ENCODE assay signal across 7 mouse cellular contexts in genomic region chr2:174344003-174344655, GRCm38 (mm10). TPM values are rescaled to one million over a fixed set of nuclear protein-coding genes. Genes with fewer than 3 reads are reported as not detected.
DNase-seq lines count a peak whose midpoint lies in the region; ATAC-seq and TF ChIP-seq lines count a peak whose summit lies in the region.

No protein-coding gene starts in this region.

- WGBS in macrophage (ENCODE audit: missing documents), result 5% methylated on average over 3 of the region's 3 CpGs

- H3K79me2 ChIP-seq in macrophage (ENCODE audit: inconsistent target), result peaks cover 59% of the 10 kb centered on the region

- peak; percentile 83 for ATAC-seq in inflammation-experienced regulatory T-cells, adult 6 months

- H3K4me1 ChIP-seq in cortical plate, adult 2 months (ENCODE audit: control insufficient read depth, insufficient read depth, low read length), result peaks cover 11% of the 10 kb centered on the region

- peak overlapping the region; percentile 66 for H3K27ac ChIP-seq in cortical plate, adult 2 months (ENCODE audit: insufficient read depth, low read length)
- H3K27ac ChIP-seq in macrophage, result peak overlapping the region; percentile 80

- no peak overlapping the region for H3K4me3 ChIP-seq in cortical plate, adult 2 months (ENCODE audit: insufficient read depth, low read length)
- no peak overlapping the region for H3K4me3 ChIP-seq in macrophage (ENCODE audit: inconsistent target)

- TF ChIP-seq CTCF in cortical plate, adult 2 months (IDR thresholded peaks at IDR 0.05; ENCODE audit: extremely low read depth, insufficient read depth, low read length), result no peak

- H3K36me3 ChIP-seq in macrophage (ENCODE audit: inconsistent target), result peaks cover 19% of the 10 kb centered on the region

- DNase-seq in adrenal gland, adult 8-10 months, result peak; percentile 89
- DNase-seq in gastrocnemius, postnatal 25 days, result peak; percentile 83
- DNase-seq in left cerebral cortex, adult 9 months (ENCODE audit: low spot score in 2 of 2), result peak; percentile 80 to 89
- peak; percentile 68 to 81 for DNase-seq in right cerebral cortex, adult 2 months (ENCODE audit: low spot score in 2 of 2)

- no peak for TF ChIP-seq POLR2A in cortical plate, adult 2 months (IDR thresholded peaks at IDR 0.05; ENCODE audit: extremely low read depth, insufficient read depth, low read length)

RNA-seq across cellular contexts. Expression of gene Gm20721, which starts 2.4 kb away (rescaled TPM):
- 1 to 10 TPM; 1.6 to 2.7 (median 2.3) TPM for total RNA-seq in adrenal gland, adult 8-10 months (2022)
- polyA plus RNA-seq in cortical plate, adult 2 months (2012; rRNA removed), result 0.06 TPM in 1 of 2 replicates, not detected in the other
- total RNA-seq in gastrocnemius, postnatal 25 days (2021), result 1 to 10 TPM; 2.2 to 2.9 TPM
- polyA plus RNA-seq in inflammation-experienced regulatory T-cells, adult 6 months (2017; shearing (Covaris generic)), result not detected
- total RNA-seq in macrophage (2018; cell fraction: chromatin; rRNA removed), result under 1 TPM in 1 of 26 experiments, not detected in 25; 0.33 TPM
- 1 to 10 TPM in 19 of 26 experiments, under 1 TPM in 7; 0.22 to 3.9 (median 1.3) TPM for total RNA-seq in macrophage (2018; cell fraction: cytosol; rRNA removed)
- total RNA-seq in macrophage (2018; cell fraction: nucleus; rRNA removed), result under 1 TPM in 7 of 26 experiments, not detected in 19; 0.29 to 1.00 (median 0.40) TPM
- polyA plus RNA-seq in macrophage (2018), result 0.79 to 12.4 TPM (median 1.1 TPM) in 3 replicates
